Mouse (Mus musculus): ENCODE results near the gene Chl1.

Gene Chl1

DNA sequence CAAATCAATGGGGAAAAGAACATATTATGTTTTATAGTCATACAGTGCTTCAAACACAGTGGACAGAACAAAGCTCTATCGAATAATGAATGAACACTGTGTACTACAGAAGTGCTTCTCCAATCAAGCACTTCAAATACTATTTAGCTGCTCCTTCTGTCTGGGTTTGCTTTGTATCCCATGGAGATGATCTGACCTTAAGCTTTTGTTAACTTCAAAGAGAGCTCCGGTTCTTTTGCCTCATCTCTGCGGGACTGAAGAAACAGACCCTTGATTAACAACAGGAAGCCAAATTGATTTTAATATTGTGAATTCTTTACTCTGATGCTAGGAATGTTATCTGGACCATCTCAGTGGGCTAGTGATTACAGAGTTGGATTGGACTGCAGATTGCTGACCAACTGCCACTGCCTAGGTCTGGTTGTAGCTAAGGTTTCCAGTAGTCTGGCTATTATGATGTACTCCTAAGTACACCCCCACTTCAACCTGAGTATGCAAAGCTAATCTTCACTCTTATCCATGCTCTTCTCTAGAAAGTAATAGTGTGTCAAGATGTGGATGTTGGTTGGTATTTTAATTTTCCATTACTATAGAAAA lies 111.8 kb downstream of the Chl1 start:
- ChIA-PET POLR2A (no interaction called here), CTCF (no interaction called here)

DNA sequence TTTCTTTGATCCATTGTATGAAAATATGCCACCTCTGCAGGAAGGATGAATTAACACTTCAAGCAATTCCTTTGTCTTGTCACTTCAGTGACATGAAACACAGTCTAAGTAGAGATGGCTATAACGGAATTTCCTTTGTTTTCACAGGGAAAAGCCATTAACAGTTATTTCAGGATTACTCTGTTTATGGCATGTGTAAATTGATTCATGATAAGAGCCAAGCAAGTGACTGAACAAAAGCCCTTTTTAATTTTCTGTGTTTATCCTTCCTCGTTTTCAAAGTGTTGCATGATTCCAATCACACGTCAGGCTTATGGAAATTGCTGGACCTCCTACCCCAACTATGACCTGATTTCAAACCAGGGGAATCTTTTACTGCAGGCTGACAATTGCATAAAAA lies 122.5 kb downstream of the Chl1 start:
- CTCF ChIA-PET = no interaction called here
- POLR2A ChIA-PET = no interaction called here

DNA sequence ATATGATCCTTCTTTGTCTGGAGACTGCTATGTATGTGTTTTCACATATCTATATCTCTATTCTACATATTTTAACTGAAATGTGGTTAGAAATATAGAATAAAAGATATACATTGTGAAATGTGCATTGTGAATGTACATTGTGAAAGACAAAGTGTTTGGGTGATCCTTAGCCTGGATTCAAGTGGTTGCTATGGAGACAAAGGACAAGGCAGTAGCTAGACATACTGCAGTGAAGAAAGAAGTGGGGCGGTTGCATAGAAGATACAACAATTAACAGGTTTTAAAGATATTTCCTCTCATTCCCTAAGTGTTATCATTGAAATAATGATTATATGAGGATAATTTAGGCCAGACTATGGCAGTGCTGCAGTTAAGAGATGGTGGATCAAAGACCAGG lies 146.4 kb downstream of the Chl1 start:
- ChIA-PET CTCF (interaction anchor here in 1 of 4 experiments (0.6 kb wide), 1 partner anchor 25 kb away, joined by 3 read pairs; no protein-coding TSS in a partner anchor), POLR2A (interaction anchor here in 1 of 4 experiments (0.6 kb wide), 1 partner anchor 233 kb away, joined by 3 read pairs; no protein-coding TSS in a partner anchor)

DNA sequence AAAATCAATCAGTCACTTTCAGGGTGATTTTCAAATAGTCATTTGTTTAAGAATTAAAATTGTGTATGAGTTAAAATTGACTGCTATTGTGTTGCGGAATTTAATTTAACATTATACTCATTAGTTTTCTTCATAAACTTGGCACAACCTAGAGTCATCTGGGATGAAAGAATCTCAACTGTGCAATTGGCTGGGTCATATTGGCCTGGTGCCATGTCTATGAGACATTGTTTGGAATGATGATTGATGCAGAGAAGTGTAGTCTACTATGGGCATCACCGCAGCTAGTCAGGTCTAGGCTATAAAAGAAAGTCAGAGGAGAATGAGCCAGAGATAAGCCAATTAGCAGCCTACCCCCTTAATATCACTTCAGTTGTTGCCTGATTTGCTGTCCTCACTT lies 148.8 kb downstream of the Chl1 start:
- ChIA-PET CTCF (no interaction called here), POLR2A (no interaction called here)

DNA sequence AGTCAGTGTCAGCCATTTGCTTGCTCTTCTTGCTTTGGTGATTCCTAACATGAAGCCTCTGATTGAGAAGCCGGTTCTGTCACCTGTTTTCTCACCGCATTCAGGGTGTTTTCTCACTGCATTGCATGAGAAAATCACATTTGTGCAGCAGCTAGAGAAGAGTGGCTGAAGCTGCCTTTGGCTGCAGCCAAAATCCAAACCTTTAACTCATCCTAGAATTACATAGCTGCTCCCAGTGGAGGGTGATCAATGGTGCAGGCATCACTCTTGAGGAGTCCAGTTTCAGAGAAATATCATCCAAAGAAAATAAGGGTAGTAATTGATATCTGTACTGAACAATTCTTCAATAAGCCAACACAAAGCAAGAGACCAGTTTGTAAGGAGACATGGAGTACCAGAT lies 154.8 kb downstream of the Chl1 start:
- CTCF ChIA-PET = no interaction called here
- POLR2A ChIA-PET = no interaction called here

DNA sequence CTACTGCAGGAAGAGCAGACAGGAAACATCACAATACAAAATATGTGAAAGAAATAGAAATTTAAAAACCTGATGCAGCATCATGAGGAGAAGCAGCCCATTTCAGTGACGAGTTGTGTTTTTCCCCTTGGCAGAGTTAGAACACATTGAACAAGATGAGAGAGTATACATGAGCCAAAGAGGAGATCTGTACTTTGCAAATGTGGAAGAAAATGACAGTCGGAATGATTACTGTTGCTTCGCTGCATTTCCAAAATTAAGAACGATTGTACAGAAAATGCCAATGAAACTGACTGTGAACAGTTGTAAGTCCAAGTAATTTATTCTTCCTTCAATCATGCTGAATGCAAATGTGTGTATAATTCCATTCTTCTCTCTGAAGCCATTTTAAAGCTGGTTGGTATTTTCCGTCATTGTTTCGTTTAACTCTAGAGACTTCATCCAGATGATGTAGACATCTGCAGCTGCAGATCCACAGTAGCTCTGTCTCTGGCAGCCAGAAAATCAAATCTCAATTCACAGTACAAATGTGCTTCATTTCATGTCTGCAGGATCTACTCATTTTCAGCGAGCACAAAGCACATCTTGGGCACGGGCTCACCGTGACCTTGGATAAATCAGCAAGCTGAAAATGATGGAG lies 155.4 kb downstream of the Chl1 start:
- POLR2A ChIA-PET = no interaction called here
- CTCF ChIA-PET = interaction anchor here in 1 of 4 experiments (0.6 kb wide), 1 partner anchor 1647 kb away, joined by 3 read pairs; no protein-coding TSS in a partner anchor

DNA sequence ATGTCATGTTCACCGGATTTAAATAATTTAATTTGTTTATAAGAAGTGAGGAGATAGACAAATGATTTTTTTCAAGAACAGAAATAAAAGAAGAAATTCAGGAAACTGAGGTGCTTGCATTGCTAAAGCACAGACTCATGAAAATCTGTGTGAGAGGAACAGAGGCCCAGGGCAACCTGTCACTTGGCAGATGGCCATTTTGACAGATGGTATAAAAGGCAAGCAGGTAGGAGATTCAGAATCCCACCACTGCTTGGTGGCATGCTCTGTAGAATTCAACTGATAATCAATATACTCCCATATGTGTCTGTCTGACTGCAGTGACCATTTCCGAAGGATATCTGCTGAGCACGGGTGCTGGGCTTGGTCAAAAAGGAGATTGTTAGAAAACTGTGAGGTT lies 162.7 kb downstream of the Chl1 start:
- ChIA-PET CTCF (no interaction called here), POLR2A (no interaction called here)

DNA sequence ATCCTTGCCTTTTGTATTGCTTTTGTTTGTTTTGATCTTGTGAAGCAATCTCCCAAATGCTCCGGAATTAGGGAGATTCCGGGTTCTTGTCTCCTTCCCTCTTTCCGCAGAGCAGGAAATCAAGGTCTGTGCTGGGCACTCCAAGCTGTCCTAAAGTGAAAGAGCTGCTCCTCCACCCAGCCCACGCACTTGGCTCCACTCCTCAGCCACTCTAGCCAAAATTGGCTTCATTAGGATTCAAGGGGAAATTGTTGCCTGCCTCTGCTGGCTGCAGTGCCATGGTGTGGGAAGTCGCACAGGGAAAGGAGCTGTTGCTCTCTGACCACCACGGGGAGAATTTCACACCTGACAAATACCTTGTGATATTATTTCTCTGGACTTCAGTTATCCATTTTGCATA lies 163.9 kb downstream of the Chl1 start:
- CTCF ChIA-PET = interaction anchor here in 1 of 4 experiments (0.6 kb wide), 1 partner anchor 72 kb away, joined by 3 read pairs; no protein-coding TSS in a partner anchor
- POLR2A ChIA-PET = no interaction called here

DNA sequence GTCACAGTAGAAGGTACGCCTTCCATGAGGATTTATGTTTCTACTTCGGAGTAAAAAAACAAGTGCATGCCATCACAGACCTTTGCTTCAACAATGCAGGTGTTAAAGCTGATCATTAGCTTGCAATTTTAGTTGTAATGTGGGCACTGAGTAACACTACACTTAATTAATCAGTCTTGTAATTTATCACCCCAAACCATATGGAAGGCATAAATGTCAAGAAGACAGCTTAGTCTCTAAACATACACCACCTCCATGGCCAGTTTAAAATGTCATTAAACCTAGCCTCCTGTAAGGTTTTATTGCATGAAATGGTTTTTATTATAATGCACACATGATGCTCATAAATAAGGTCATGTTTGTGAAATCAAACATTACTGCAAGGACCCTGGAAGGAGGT lies 164.8 kb downstream of the Chl1 start:
- ChIA-PET POLR2A (no interaction called here), CTCF (no interaction called here)

DNA sequence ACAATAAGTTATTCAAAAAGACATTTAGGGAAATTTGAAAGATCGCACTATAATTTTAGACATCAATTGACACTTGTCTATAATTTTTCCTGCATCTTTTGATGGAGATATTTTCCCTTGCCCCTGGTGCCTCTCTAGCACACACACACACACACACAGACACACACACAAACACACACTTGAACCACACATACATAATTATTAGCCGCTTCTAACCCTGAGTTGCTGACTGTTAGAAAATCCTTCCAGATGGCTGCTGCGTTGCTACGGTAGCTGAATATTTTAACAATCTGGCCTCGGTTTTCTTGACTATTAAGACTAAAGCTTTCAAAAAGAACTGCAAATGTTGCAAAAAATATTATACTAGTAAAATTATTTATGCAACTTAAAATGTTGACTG lies 166.3 kb downstream of the Chl1 start:
- CTCF ChIA-PET = no interaction called here

DNA sequence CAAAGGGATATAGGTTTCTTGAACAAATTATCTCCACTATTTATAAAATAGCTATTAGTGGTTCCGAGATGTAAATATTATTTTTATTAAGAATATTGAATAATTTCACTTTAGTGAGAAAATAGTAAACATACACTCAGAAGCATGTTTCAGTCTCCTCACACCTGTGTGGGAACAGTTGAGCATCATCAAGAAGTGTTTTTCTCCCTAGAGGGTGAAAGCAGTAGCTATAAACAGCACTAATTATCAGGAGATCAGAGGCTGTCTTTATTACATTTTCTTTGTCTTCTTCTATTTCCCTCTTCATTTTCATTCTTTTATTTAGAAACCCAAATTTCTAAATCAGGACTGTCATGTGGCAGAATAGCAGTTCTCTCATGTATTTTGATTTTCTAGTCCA lies 166.7 kb downstream of the Chl1 start:
- POLR2A ChIA-PET = no interaction called here
- CTCF ChIA-PET = no interaction called here

More for the DNA sequence above, 166.3 kb downstream of the Chl1 start:
- POLR2A ChIA-PET = no interaction called here

DNA sequence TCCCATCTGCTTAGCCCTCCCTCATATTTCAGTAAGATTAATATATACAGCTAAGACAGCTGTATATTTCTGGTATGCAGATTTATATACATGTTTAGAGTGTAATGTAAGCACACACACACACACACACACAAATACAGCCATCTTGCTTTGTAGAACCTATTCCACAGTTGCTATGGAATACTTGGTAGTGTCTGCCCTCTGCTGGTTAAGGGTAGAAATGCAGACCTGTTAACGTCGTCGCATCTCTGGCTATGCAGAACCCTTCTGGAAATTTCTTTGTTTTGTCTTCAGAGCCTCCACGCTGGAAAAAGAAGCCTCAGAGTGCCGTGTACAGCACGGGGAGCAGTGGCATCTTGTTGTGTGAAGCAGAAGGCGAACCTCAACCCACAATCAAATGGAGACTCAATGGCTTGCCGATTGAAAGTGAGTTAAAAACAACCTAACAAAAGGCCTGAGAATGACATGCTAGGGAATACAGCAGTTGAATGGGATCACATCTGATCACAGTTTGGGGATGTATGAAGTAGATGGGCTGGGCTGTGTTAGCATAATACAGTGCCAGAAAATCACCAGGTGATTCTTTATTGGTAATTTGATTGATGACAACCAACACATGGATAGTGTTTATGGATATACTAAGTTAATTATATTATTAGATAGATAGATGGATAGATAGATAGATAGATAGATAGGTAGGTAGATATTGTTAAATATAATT lies 172.6 kb downstream of the Chl1 start:
- CTCF ChIA-PET = interaction anchor here in 1 of 4 experiments (1.2 kb wide), 1 partner anchor 14 kb away, joined by 4 read pairs; no protein-coding TSS in a partner anchor
- POLR2A ChIA-PET = no interaction called here

DNA sequence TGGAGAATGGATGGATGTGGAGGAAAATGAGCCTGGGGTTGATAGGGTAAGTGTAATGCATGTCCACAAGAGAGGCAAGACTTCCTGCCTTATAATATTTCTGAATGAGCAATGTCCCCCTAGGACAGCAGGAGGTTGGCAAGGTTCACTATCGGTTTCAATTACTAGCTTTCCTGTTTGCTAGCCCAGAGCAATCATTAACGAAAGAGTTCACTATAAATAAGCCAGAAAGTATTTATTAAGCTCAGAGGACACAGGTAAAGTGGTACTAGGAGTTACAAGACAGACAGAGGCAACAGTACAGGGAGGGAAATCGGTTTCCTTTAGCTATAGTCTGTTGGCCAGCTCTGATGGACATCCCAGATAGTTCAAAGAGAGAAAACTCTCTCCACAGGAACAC lies 182.1 kb downstream of the Chl1 start:
- CTCF ChIA-PET = no interaction called here

DNA sequence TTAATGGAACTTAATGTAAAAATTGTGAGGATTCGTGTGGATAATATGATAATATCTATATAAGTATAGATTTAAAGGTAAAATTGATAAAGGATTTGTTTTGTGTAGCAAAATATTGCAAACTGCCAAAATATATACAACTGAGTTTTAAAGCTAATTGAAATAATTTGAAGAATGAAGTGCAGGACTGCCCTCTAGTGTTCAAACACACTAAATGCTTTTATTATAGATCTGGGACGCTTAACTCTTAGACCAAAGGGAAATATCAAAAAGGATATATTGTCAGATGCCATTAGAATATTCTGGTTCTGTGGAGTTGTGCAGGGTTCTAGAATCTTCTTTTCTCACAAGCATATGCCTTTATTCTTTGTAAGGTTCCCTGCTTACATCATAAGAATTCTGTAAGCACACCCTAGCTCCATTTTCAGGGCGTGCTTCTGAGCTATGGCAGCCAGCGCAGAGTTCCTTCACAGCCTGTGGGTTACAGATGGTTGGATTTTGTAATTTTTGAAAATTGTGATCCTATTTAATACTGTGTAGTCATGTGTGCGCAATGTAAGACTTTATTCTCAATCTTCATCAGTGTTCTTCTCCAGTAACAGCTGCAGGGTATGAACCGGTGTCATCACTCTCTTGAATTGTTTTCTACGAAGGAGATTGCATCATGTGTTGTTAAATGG lies 187.1 kb downstream of the Chl1 start:
- POLR2A ChIA-PET = no interaction called here
- CTCF ChIA-PET = interaction anchor here (0.6 to 1.5 kb wide), 12 partner anchors 8 to 1446 kb away, joined by 3 to 9 read pairs (median 3); no protein-coding TSS in a partner anchor

More for the DNA sequence above, 182.1 kb downstream of the Chl1 start:
- POLR2A ChIA-PET = no interaction called here

DNA sequence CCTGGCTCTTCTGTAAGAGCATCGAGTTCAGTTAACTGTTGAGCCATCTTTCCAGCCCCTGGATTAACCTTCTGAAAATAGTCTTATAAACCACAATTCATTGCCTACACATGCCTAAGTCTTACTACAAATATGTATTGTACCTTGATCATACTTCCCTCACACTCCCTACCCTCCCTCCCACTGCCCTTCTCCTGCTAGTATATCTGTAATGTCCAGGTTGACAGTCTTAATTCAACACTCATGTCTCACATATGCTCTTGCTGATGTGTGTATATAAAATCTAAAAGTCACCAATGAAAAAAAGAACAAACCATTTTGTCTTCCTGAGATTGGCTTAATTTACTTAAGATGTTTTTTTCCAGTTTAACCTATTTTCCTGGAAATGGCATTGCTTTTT lies 189.1 kb downstream of the Chl1 start:
- POLR2A ChIA-PET = no interaction called here
- CTCF ChIA-PET = no interaction called here

DNA sequence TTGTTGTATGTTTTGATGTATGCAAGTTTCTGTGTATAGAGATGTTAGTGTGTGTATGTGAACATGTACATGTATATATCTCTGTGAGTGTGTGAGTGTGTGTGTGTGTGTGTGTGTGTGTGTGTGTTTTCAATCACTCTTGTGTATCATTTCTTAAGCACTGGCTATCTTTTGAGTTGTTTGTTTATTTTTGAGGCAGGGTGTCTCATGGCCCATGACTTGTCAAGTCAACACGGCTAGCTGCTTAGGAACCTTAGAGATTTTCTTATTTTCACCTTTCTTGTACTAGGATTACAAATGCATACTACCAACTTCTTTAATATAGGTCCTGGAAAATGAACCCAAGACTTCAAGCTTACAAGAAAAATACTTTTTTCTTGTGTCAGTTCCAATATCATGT lies 189.5 kb downstream of the Chl1 start:
- POLR2A ChIA-PET = no interaction called here
- CTCF ChIA-PET = no interaction called here

DNA sequence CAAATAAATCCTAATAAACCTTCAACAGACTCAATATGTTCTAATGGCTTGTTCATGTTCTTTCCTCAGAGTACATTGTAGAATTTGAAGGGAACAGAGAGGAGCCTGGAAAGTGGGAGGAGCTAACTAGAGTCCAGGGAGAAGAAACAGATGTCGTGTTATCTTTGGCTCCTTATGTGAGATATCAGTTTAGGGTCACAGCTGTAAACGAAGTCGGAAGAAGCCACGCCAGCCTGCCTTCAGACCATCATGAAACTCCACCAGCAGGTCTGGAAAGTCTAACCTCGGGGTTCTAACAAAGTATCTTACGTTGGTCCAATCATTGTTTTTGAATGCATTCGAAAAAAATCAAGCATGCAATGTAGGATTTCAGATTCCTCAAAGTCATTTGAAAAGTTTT lies 189.9 kb downstream of the Chl1 start:
- ChIA-PET CTCF (no interaction called here), POLR2A (no interaction called here)

DNA sequence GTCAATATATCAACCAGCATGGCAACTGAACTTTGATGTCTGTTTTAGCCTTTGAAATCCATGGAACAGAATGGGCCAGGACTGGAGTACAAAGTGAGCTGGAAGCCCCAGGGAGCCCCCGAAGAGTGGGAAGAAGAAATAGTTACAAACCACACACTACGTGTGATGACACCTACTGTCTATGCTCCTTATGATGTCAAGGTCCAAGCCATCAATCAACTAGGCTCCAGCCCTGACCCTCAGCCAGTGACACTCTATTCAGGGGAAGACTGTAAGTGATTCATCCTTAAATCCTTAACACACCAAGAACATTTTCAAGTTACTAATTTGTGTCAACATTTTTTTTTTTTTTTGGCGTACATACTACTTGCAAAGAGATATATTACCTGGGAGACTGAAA lies 196.0 kb downstream of the Chl1 start:
- ChIA-PET CTCF (interaction anchor here in 1 of 4 experiments (1.1 kb wide), 1 partner anchor 10 kb away, joined by 3 read pairs; no protein-coding TSS in a partner anchor), POLR2A (interaction anchor here in 1 of 4 experiments (0.7 kb wide), 1 partner anchor 1557 kb away, joined by 4 read pairs; no protein-coding TSS in a partner anchor)

DNA sequence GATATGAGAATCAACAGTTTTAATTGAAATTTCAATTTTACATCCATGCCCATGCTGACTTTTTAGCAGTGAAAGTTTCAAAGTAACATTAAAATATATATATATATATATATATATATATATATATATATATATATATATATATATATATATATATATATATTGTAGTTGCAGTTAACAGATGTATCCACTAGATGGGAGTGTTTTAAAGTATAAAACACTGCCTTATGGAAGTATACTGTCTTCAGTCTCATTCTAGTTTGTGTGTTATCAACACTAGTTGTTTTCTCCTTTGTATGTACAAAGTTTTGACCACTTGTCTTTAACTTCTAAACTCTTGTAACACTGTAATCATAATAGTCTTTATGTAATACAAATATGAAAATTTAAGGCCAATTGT lies 228.9 kb downstream of the Chl1 start:
- POLR2A ChIA-PET = no interaction called here
- CTCF ChIA-PET = no interaction called here

DNA sequence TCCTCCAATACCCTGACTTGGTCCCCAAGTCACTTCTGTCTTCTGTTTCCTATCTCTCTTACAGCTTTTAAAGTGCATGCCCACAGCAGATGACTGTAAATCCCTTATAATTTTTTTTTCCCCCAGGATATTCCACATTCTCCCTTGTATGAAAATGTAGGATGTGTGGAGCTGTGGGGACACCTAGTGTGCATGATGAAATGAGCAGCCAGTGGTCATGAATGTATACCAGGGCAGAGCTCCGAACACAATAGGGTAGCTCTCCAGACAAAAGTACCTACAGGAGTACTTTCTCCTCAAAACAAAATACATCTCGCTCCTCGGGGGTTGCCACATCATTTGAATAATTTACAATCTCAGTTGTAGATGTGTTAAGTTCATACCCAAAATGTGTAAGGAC lies 232.4 kb downstream of the Chl1 start:
- POLR2A ChIA-PET = no interaction called here
- CTCF ChIA-PET = no interaction called here

Data from embryonic stem cell, embryonic (primary cell).